Mouse (Mus musculus) limb, embryonic 11.5 days (tissue): ENCODE results near the gene B3gnt7. TPM values are rescaled to one million over a fixed set of nuclear protein-coding genes. Genes with fewer than 3 reads are reported as not detected.

ENCODE experiments used
- ATAC-seq: fragments of 200-750 bp; cut with Nextera tagmentation; 2 replicates; pipeline ENCODE4 v1.8.0; 2017; ENCODE audit warnings: low read depth; ENCODE audit not compliant: insufficient number of reproducible peaks, low FRiP score, low TSS enrichment
- DNase-seq: peaks from one replicate; pipeline ENCODE4 v3.0.0-alpha.2; 2015; ENCODE audit warnings: low spot score
- H3K27ac ChIP-seq: fragments of 300-500 bp; sonication (generic); replicated peaks from 2 replicates; pipeline ENCODE4 v1.5.1; 2014; ENCODE audit warnings: low read depth, mild to moderate bottlenecking, low read length
- H3K27me3 ChIP-seq: fragments of 300-500 bp; sonication (generic); 2 replicates; pipeline ENCODE4 v1.6.1; 2014; ENCODE audit warnings: mild to moderate bottlenecking, low read length, mixed read lengths; ENCODE audit not compliant: control insufficient read depth, insufficient read depth
- H3K36me3 ChIP-seq: fragments of 300-500 bp; sonication (generic); 2 replicates; pipeline ENCODE4 v1.6.1; 2014; ENCODE audit warnings: mild to moderate bottlenecking, low read length, moderate library complexity, mixed read lengths; ENCODE audit not compliant: control insufficient read depth, insufficient read depth
- H3K4me1 ChIP-seq: fragments of 300-500 bp; sonication (generic); 2 replicates; pipeline ENCODE4 v1.6.1; 2014; ENCODE audit warnings: low read length, mixed read lengths; ENCODE audit not compliant: control insufficient read depth, insufficient read depth
- H3K4me2 ChIP-seq: fragments of 300-500 bp; sonication (generic); 2 replicates; pipeline ENCODE4 v1.6.1; 2014; ENCODE audit warnings: low read depth, mild to moderate bottlenecking, moderate library complexity; ENCODE audit not compliant: severe bottlenecking
- H3K4me3 ChIP-seq: fragments of 300-500 bp; sonication (generic); 2 replicates; pipeline ENCODE4 v1.5.1; 2014; ENCODE audit warnings: low read depth, low read length
- H3K9ac ChIP-seq: fragments of 300-500 bp; sonication (generic); 2 replicates; pipeline ENCODE4 v1.6.1; 2014; ENCODE audit warnings: mild to moderate bottlenecking, low read length
- H3K9me3 ChIP-seq: fragments of 300-500 bp; sonication (generic); 2 replicates; pipeline ENCODE4 v1.6.1; 2016; ENCODE audit warnings: low read length; ENCODE audit not compliant: control insufficient read depth
- WGBS: fragments of 180-500 bp; shearing (Covaris S2); extraction: QIAGEN DNeasy Blood & Tissue Kit; methylation state at CpG from one replicate; pipeline ENCODE4 v1.1.7; 2014; 5-methylcytosine and 5-hydroxymethylcytosine counted together
- polyA plus RNA-seq: library from polyadenylated mRNA; unstranded; fragments of >200 nt; fragmentation: Nextera tagmentation; extraction: Ambion mirVana; gene quantifications from 2 replicates; pipeline ENCODE4 v1.2.1, GENCODE M21; 2014

The B3gnt7 gene
- polyA plus RNA-seq, 1 experiment from 2014 or later = 5.6 TPM

DNA sequence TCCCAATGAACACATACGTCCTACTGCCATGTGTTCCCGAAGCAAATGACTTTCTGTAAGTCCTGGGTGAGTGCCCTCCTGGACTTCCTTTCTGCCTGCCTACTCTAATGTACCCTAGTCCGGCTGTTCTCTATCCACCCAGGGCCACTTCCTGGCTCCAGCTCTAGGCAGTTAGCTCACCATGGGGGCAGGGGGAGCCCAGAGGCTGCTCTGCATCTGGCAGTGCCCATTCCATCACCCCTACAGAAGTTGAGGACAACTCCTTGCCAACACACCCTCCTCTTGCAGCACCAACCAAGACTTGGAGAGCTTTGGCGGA lies 33.5 kb upstream of the B3gnt7 start:
- Histone ChIP-seq H3K4me2 (no peak overlapping the region), H3K9ac (no peak overlapping the region), H3K4me1 (no peaks in the 10 kb centered on the region), H3K36me3 (no peaks in the 10 kb centered on the region), H3K27me3 (no peaks in the 10 kb centered on the region), H3K9me3 (no peaks in the 10 kb centered on the region), H3K4me3 (no peak overlapping the region), H3K27ac (no peak overlapping the region)
- no peak for ATAC-seq
- WGBS = 70% methylated on average over 4 of the region's 4 CpGs
- DNase-seq = no peak

DNA sequence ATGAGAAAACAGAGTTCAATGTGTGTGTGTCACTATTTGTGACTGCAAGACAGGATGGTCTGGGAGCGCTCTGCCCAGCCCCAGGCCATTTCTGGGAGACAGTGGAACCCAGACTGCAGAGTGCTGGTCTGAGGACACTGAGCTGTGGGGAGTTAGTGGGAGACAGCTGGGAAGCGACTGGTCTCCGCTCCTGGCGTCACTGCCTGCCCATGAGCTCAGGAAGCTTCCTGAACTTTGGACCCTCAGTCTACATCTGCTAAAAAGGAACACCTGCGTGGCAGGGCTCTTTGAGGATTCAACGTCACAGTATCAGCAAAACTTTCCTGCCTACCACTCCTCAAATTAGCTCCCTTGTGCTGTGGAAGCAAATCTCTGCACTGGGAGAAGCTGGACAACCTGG lies 30.9 kb upstream of the B3gnt7 start:
- H3K27ac ChIP-seq = no peak overlapping the region

DNA sequence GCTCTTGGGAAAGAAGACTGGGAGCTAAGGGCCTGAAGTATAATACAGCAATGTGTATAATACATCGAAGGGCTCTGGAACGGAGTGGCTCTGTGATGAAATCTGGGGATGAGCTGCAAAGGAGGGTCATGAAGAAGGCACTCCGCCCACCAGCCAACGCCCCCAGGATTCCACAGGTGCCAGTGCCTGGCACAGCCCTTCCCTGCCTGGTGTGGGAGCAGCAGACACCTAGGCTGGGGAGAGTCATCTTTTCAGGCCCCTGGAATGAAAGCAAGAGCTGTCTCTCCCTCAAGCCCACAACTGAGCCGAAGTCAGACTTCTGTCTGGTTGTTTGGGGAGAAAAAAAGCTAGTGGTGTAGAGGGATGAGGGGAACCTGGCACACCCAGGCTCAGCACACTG lies 25.6 kb upstream of the B3gnt7 start:
- DNase-seq (no peak), ATAC-seq (0 out of 2 replicates have a peak, but pooled peaks have one; percentile 17)
- no peaks in the 10 kb centered on the region for H3K4me1 ChIP-seq
- H3K27ac ChIP-seq = no peak overlapping the region
- WGBS = 81% methylated on average over 5 of the region's 5 CpGs
- H3K9ac ChIP-seq = no peak overlapping the region
- H3K9me3 ChIP-seq = no peaks in the 10 kb centered on the region
- no peak overlapping the region for H3K4me3 ChIP-seq
- H3K36me3 ChIP-seq = no peaks in the 10 kb centered on the region
- no peak overlapping the region for H3K4me2 ChIP-seq
- H3K27me3 ChIP-seq = no peaks in the 10 kb centered on the region

More for the DNA sequence above, 30.9 kb upstream of the B3gnt7 start:
- ATAC-seq (no peak), DNase-seq (no peak)
- H3K4me2 ChIP-seq = no peak overlapping the region
- 82% methylated on average over 6 of the region's 6 CpGs for whole genome bisulfite sequencing
- H3K9ac ChIP-seq = no peak overlapping the region
- no peaks in the 10 kb centered on the region for H3K9me3 ChIP-seq
- H3K36me3 ChIP-seq = no peaks in the 10 kb centered on the region
- no peaks in the 10 kb centered on the region for H3K27me3 ChIP-seq
- no peaks in the 10 kb centered on the region for H3K4me1 ChIP-seq
- H3K4me3 ChIP-seq = no peak overlapping the region

DNA sequence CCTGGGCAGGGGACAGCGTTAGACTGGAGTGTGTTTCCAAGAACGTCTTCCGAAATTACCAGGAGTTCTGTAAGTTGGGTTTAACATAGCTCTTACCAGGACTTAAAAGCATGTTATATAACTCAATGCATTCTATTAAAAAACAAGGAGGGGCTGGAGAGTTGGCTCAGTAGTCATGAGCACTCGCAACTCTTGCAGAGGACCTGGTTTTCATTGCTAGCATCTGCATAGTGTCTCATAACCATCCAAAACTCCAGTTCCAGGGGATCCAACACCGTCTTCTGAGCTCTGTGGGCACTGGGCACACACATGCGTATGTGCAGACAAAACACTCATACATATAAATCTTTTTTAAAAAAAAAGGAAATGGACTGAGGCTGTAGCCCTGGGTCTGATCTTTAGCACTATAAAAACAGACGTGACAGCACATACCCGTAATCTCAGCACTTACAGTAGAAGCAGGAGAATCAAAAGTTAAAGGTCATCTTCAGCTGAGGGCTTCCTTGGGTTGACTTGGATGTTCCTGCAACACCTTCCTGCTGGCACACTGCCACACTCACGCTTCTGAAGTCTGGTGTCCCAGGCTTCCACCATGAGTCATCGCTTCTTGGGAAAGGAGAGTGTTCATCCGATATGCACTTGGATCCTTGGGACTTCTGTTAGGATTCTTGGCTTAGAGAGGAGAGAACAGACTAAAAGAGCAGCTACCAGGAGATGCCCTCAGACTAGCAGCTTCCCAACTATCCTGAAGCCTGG lies 20.7 kb upstream of the B3gnt7 start:
- Histone ChIP-seq H3K4me1 (no peaks in the 10 kb centered on the region), H3K9me3 (no peaks in the 10 kb centered on the region), H3K4me2 (no peak overlapping the region), H3K27me3 (no peaks in the 10 kb centered on the region), H3K4me3 (no peak overlapping the region), H3K36me3 (no peaks in the 10 kb centered on the region), H3K27ac (no peak overlapping the region), H3K9ac (no peak overlapping the region)
- 88% methylated on average over 11 of the region's 11 CpGs for WGBS
- no peak for ATAC-seq
- no peak for DNase-seq

DNA sequence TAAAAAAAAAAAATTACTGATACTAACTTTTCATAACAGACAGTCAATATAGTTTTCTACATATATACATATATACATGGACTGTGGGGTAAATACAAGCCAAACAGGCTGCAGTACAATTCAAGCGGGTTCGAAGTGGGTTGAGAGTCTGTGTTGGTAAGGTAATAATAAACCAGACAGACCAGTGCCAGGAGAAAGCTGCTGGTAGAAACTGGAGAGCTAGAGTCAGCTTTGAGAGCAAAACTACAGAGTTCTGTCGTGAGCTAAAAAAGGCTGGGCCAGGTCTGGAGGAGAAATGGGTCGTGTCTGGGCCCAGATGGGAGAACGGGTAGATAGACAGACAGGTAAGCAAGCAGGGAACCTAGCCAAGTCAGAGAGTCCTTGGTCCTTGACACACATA lies 18.5 kb upstream of the B3gnt7 start:
- 85% methylated on average over 5 of the region's 5 CpGs for WGBS
- DNase-seq (no peak), ATAC-seq (no peak)
- Histone ChIP-seq H3K4me3 (no peak overlapping the region), H3K4me2 (no peak overlapping the region), H3K4me1 (no peaks in the 10 kb centered on the region), H3K36me3 (no peaks in the 10 kb centered on the region), H3K27ac (no peak overlapping the region), H3K9me3 (no peaks in the 10 kb centered on the region), H3K9ac (no peak overlapping the region), H3K27me3 (no peaks in the 10 kb centered on the region)

DNA sequence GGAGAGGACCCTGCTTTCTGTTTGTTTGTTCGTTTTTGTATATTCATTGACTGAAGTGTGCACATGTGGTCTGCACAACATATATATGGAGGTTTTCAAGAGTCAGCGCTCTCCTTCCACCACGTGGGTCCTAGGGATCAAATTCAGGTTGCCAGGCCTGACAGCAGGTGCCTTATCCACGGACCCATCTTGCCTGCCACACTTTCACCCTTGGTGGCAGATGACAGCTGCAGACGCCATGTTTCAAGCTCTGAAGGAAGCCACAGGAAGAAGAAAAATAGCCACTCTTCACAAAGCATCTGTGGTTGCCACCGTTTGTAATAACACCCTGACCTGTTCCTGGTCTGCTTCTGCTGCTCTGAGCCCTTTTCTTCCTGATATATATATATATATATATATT lies 17.3 kb upstream of the B3gnt7 start:
- WGBS = 89% methylated on average over 6 of the region's 6 CpGs
- H3K4me2 ChIP-seq = no peak overlapping the region
- DNase-seq (no peak), ATAC-seq (no peak)
- H3K4me1 ChIP-seq = no peaks in the 10 kb centered on the region
- H3K9ac ChIP-seq = no peak overlapping the region
- no peaks in the 10 kb centered on the region for H3K36me3 ChIP-seq
- no peaks in the 10 kb centered on the region for H3K9me3 ChIP-seq
- H3K4me3 ChIP-seq = no peak overlapping the region
- no peak overlapping the region for H3K27ac ChIP-seq
- H3K27me3 ChIP-seq = no peaks in the 10 kb centered on the region

DNA sequence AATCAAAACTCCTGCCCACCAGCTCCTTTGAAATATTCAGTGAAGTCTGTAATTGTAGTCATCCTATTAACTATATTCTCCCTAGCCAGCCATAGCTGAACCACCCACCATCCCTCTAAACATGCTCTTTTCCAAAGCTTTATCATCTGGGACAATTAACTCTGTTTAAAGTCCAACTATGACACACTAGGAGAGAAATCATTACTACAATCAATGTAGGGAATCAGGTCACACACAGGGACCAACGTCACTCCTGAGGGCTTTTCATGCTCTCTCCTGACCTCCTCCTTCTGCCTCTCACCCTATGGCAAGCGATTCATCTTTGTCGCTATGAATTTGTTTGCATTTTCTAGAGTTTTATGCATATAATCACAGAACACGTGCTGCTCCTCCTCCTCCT lies 15.2 kb upstream of the B3gnt7 start:
- no peak for DNase-seq

DNA sequence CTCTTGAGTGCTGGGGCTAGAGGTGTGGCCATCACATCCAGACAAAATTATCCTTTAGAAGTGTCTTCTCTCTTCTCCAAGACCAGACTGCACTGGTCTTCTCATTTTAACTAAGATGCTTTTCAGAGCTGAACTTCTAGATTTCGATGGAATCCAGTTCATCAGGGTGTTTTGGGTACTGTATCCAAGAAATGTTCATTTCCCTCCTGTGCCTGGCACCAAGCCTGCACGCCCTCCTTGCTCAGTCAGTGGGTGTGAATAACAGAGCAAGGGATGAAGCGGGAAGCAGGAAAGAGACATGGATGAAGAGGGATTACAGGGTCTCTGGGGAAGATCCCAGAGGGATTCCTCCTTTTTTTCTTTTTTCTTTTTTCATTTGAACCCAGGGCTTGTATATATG lies 12.2 kb upstream of the B3gnt7 start:
- Histone ChIP-seq H3K9me3 (no peaks in the 10 kb centered on the region), H3K4me3 (no peak overlapping the region), H3K4me2 (no peak overlapping the region), H3K27me3 (no peaks in the 10 kb centered on the region), H3K27ac (no peak overlapping the region), H3K9ac (no peak overlapping the region), H3K36me3 (no peaks in the 10 kb centered on the region), H3K4me1 (peaks cover 8% of the 10 kb centered on the region; the same call in 1 of the 2 replicates)
- WGBS = 62% methylated on average over 3 of the region's 3 CpGs
- ATAC-seq = no peak
- DNase-seq = no peak

More for the DNA sequence above, 15.2 kb upstream of the B3gnt7 start:
- H3K4me3 ChIP-seq = no peak overlapping the region
- H3K9me3 ChIP-seq = no peaks in the 10 kb centered on the region
- no peaks in the 10 kb centered on the region for H3K4me1 ChIP-seq
- 87% methylated on average over 4 of the region's 4 CpGs for WGBS
- H3K9ac ChIP-seq = no peak overlapping the region
- no peak for ATAC-seq
- H3K36me3 ChIP-seq = no peaks in the 10 kb centered on the region
- no peak overlapping the region for H3K27ac ChIP-seq
- H3K4me2 ChIP-seq = no peak overlapping the region
- no peaks in the 10 kb centered on the region for H3K27me3 ChIP-seq

DNA sequence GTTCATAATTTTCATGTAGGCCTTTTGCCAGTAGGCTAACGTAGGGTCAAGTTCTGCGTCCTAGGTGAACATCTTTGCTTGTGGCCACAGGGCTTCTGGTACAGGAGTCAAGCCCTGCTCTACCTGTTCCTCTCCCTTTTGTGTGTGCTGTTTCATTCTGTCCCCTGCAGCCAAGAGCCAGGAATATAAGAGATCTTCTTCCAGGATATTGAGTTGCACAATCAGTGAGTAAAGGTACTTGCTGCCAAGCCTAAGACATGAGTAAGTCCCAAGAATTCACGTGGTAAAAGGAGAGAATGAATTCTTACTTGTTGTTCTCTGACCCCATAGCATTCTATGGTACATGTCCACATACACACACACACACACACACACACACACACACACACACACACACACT lies 9.5 kb upstream of the B3gnt7 start:
- 92% methylated on average over 3 of the region's 3 CpGs for WGBS
- Histone ChIP-seq H3K27me3 (no peaks in the 10 kb centered on the region), H3K9me3 (no peaks in the 10 kb centered on the region), H3K27ac (no peak overlapping the region), H3K36me3 (no peaks in the 10 kb centered on the region), H3K4me1 (peaks cover 8% of the 10 kb centered on the region; the same call in 1 of the 2 replicates), H3K9ac (no peak overlapping the region), H3K4me2 (no peak overlapping the region), H3K4me3 (no peak overlapping the region)
- ATAC-seq (no peak), DNase-seq (no peak)
